Mouse (Mus musculus): ENCODE results near the gene Ank2. TPM values are rescaled to one million over a fixed set of nuclear protein-coding genes. Genes with fewer than 3 reads are reported as not detected.
"Not testable (repeated sequence)": the region's sequence is repeated elsewhere in the genome, so short reads cannot be mapped to it uniquely, and the experiment has no call there.

Gene Ank2
- polyA plus RNA-seq, 1 experiment = 52.1 TPM

DNA sequence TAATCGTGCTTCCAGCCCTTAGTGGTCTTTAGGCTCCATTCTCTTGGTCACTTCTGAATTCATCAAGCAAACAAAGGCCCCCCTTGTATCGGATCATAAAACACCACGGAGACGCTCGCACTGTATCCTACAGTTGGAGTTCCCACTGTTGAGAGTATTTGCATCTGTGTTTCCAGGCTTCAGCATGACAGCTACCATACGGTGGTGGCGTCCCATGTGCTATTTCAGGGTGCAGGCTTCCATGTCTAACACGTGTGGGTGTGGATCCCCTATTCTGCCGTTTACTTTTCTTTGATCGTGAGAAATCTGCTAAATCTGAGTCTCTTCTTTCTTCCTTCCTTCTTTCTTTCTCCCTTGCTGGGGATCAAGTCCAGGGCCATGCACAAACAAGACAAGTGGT, 14.0 kb downstream of the Ank2 start:
- no peak overlapping the region for H3K27ac ChIP-seq (ENCODE audit: control insufficient read depth, insufficient read depth, low read depth, low read length)
- no peaks in the 10 kb centered on the region for H3K4me1 ChIP-seq (ENCODE audit: control insufficient read depth, insufficient read depth, low read length)
- TF ChIP-seq POLR2A (IDR thresholded peaks at IDR 0.05; ENCODE audit: control insufficient read depth, low read depth, low read length) (no peak), CTCF (IDR thresholded peaks at IDR 0.05; ENCODE audit: control insufficient read depth, insufficient read depth, insufficient replicate concordance, low read depth, low read length) (no peak)
- no peaks in the 10 kb centered on the region for H3K36me3 ChIP-seq (ENCODE audit: control insufficient read depth, insufficient read depth, low read length)
- no peak overlapping the region for H3K4me3 ChIP-seq (ENCODE audit: control insufficient read depth, low read depth, low read length)
- no peaks in the 10 kb centered on the region for H3K27me3 ChIP-seq (ENCODE audit: control insufficient read depth, insufficient read depth, low read length)

DNA sequence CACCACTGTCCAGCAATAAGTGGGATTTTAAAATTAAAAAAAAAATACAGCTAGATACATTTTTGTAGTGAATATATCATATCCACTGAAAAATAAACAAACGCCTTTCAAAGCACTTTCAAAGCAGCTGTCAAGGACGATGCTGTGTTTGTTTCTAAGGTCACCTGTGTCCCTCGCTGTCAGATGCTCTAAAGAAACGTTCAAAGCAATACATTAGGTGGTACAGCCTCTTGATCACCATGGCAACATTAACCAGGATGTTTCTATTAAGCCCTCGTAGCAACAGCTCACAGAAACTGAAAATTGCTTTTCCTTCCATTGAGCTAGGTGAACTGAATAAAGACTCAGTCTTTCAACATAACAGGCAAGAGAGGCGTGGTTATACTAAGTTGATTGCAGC, 17.5 kb downstream of the Ank2 start:
- Histone ChIP-seq H3K4me3 (ENCODE audit: control insufficient read depth, low read depth, low read length) (no peak overlapping the region), H3K27me3 (ENCODE audit: control insufficient read depth, insufficient read depth, low read length) (no peaks in the 10 kb centered on the region), H3K27ac (ENCODE audit: control insufficient read depth, insufficient read depth, low read depth, low read length) (no peak overlapping the region), H3K36me3 (ENCODE audit: control insufficient read depth, insufficient read depth, low read length) (no peaks in the 10 kb centered on the region), H3K4me1 (ENCODE audit: control insufficient read depth, insufficient read depth, low read length) (no peaks in the 10 kb centered on the region)
- TF ChIP-seq POLR2A (IDR thresholded peaks at IDR 0.05; ENCODE audit: control insufficient read depth, low read depth, low read length) (no peak), CTCF (IDR thresholded peaks at IDR 0.05; ENCODE audit: control insufficient read depth, insufficient read depth, insufficient replicate concordance, low read depth, low read length) (no peak)

DNA sequence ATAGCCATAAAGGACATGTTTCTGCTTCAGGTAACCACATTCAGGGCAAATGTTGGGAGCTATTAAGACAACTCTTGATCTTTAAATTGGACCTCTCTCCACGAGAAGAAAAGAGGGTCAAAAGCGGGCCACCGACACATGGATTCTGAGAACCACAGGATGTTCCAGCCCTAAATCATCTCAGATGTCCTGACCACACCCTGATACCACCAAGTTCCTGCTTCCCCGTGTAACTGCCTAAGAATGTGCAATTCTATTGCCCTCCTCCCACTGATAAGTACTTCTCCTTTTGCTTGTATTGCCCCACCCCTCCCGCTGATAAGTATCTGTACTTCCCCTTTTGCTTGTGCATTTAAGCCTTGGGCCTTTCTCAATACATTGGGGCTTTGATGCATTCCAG, 18.8 kb downstream of the Ank2 start:
- not testable (repeated sequence) for H3K4me1 ChIP-seq (ENCODE audit: control insufficient read depth, insufficient read depth, low read length); H3K27ac ChIP-seq (ENCODE audit: control insufficient read depth, insufficient read depth, low read depth, low read length); H3K36me3 ChIP-seq (ENCODE audit: control insufficient read depth, insufficient read depth, low read length); H3K27me3 ChIP-seq (ENCODE audit: control insufficient read depth, insufficient read depth, low read length); H3K4me3 ChIP-seq (ENCODE audit: control insufficient read depth, low read depth, low read length)

DNA sequence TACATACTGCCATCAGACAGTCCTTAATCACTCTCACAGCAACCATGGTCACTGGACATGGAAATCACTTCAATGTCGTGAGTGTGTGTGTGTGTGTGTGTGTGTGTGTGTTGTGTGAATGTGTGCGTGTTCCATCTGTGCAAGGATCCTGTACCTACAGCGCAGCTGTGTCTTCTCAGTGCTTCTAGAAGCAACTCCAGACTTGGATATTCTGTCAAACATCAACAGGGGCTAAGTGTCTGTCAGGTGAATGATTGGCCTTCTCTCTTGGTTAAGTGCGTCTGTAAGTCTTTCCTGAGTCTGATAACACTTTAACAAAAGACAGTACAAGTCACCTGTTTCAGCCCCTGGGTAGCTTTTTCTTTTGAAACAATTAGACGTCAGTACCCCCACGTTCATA, 25.0 kb downstream of the Ank2 start:
- no peak for TF ChIP-seq CTCF (IDR thresholded peaks at IDR 0.05; ENCODE audit: control insufficient read depth, insufficient read depth, insufficient replicate concordance, low read depth, low read length)
- no peak for TF ChIP-seq POLR2A (IDR thresholded peaks at IDR 0.05; ENCODE audit: control insufficient read depth, low read depth, low read length)
- Histone ChIP-seq H3K27ac (ENCODE audit: control insufficient read depth, insufficient read depth, low read depth, low read length) (no peak overlapping the region), H3K36me3 (ENCODE audit: control insufficient read depth, insufficient read depth, low read length) (no peaks in the 10 kb centered on the region), H3K4me3 (ENCODE audit: control insufficient read depth, low read depth, low read length) (no peak overlapping the region), H3K4me1 (ENCODE audit: control insufficient read depth, insufficient read depth, low read length) (no peaks in the 10 kb centered on the region), H3K27me3 (ENCODE audit: control insufficient read depth, insufficient read depth, low read length) (no peaks in the 10 kb centered on the region)

DNA sequence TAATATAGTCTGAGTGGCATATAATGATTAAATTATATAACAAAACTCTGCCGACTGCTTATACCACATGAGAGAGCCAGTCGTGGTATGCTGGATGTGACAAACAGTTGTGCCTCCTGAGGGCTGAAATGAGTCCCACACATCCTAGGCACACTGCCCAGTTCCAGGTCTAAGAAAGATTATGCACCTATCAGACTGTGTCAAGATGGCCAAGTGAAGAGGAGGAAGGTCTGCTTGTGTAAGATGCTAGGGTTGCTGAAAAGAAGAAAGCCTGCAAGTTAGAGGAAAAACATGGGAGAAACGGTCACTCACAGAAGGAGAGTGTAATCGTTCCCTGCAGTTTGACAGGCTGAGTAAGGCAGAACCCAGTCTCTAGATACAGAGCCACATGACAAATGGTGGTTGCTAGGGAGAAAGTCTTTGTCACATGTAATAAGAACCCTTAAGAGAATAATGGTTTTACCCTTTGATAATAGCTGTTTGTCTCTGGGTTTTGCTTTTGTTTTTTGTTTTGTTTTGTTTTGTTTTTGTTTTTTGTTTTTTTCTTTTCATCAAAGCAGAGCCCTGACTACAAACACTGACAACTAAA, 29.9 kb downstream of the Ank2 start:
- TF ChIP-seq CTCF (IDR thresholded peaks at IDR 0.05; ENCODE audit: control insufficient read depth, insufficient read depth, insufficient replicate concordance, low read depth, low read length) (no peak), POLR2A (IDR thresholded peaks at IDR 0.05; ENCODE audit: control insufficient read depth, low read depth, low read length) (no peak)

DNA sequence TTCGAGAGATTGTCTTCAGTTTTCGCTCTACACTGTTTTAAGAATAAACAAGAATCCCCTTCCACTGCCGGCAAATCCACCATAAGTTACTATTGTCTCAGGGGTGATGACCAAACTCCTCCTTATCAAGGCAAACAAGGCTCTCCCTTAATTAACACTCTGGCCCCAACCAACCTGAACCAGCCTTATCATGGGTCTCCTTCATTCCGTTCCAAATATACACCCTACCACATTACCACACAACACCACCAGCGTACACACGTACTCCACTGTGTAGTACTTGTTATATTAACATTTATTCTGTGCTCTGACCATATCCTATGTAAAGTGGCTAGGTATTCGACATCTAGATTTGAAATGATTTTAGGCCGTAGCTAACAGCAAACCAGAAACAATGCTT, 30.6 kb downstream of the Ank2 start:
- TF ChIP-seq POLR2A (IDR thresholded peaks at IDR 0.05; ENCODE audit: control insufficient read depth, low read depth, low read length) = no peak
- TF ChIP-seq CTCF (IDR thresholded peaks at IDR 0.05; ENCODE audit: control insufficient read depth, insufficient read depth, insufficient replicate concordance, low read depth, low read length) = no peak
- Histone ChIP-seq H3K36me3 (ENCODE audit: control insufficient read depth, insufficient read depth, low read length) (no peaks in the 10 kb centered on the region), H3K4me1 (ENCODE audit: control insufficient read depth, insufficient read depth, low read length) (no peaks in the 10 kb centered on the region), H3K27ac (ENCODE audit: control insufficient read depth, insufficient read depth, low read depth, low read length) (no peak overlapping the region), H3K27me3 (ENCODE audit: control insufficient read depth, insufficient read depth, low read length) (no peaks in the 10 kb centered on the region), H3K4me3 (ENCODE audit: control insufficient read depth, low read depth, low read length) (no peak overlapping the region)

More for the DNA sequence above, 29.9 kb downstream of the Ank2 start:
- Histone ChIP-seq H3K4me1 (ENCODE audit: control insufficient read depth, insufficient read depth, low read length) (no peaks in the 10 kb centered on the region), H3K36me3 (ENCODE audit: control insufficient read depth, insufficient read depth, low read length) (no peaks in the 10 kb centered on the region), H3K27ac (ENCODE audit: control insufficient read depth, insufficient read depth, low read depth, low read length) (no peak overlapping the region), H3K27me3 (ENCODE audit: control insufficient read depth, insufficient read depth, low read length) (no peaks in the 10 kb centered on the region), H3K4me3 (ENCODE audit: control insufficient read depth, low read depth, low read length) (no peak overlapping the region)

DNA sequence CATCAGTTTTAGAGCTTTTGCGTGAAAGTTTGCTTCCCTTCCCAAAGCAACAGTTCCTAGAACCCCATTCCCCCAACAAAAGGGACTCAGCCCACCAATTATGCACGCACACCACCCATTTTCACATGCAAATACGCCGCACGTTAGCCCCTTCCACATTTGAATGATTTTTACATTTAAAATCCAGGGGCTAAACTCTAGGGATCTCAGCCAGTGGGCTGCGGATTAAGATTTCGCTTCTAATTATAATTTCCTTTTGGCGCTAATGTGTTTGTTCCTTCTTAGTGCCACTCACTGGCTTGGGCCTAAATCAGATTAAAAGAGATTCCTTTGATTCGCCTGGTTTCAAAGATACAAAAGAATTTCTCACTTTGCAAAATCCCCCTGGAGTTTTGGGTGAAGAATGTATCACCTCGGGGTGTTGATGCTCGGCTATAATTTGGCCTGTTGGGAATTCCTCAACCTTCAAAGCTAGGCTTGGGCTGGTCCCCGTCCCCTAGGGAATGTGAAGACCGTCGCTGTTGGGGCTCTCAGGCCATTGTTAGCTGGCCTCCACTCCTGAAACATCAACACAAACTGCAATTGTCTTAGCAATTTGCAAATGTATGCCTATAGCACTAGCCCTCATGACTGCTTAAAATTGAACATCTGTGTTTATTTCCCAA, 35.2 kb downstream of the Ank2 start:
- Histone ChIP-seq H3K27me3 (ENCODE audit: control insufficient read depth, insufficient read depth, low read length) (no peaks in the 10 kb centered on the region), H3K27ac (ENCODE audit: control insufficient read depth, insufficient read depth, low read depth, low read length) (no peak overlapping the region), H3K4me1 (ENCODE audit: control insufficient read depth, insufficient read depth, low read length) (no peaks in the 10 kb centered on the region), H3K36me3 (ENCODE audit: control insufficient read depth, insufficient read depth, low read length) (no peaks in the 10 kb centered on the region), H3K4me3 (ENCODE audit: control insufficient read depth, low read depth, low read length) (no peak overlapping the region)
- TF ChIP-seq CTCF (IDR thresholded peaks at IDR 0.05; ENCODE audit: control insufficient read depth, insufficient read depth, insufficient replicate concordance, low read depth, low read length) (no peak), POLR2A (IDR thresholded peaks at IDR 0.05; ENCODE audit: control insufficient read depth, low read depth, low read length) (no peak)
